Mouse (Mus musculus) effector memory CD4-positive, alpha-beta T cell, adult 5 months (primary cell): Measurements from ENCODE around the gene Olfml3. TPM values are rescaled to one million over a fixed set of nuclear protein-coding genes. Genes with fewer than 3 reads are reported as not detected.

ENCODE experiments used
- polyA plus RNA-seq: library from polyadenylated mRNA; unstranded; fragments of 100-300 nt; shearing (Covaris generic); gene quantifications from one replicate; pipeline ENCODE4 v1.2.1, GENCODE M21; 2017

Olfml3 gene
- not detected for polyA plus RNA-seq

DNA sequence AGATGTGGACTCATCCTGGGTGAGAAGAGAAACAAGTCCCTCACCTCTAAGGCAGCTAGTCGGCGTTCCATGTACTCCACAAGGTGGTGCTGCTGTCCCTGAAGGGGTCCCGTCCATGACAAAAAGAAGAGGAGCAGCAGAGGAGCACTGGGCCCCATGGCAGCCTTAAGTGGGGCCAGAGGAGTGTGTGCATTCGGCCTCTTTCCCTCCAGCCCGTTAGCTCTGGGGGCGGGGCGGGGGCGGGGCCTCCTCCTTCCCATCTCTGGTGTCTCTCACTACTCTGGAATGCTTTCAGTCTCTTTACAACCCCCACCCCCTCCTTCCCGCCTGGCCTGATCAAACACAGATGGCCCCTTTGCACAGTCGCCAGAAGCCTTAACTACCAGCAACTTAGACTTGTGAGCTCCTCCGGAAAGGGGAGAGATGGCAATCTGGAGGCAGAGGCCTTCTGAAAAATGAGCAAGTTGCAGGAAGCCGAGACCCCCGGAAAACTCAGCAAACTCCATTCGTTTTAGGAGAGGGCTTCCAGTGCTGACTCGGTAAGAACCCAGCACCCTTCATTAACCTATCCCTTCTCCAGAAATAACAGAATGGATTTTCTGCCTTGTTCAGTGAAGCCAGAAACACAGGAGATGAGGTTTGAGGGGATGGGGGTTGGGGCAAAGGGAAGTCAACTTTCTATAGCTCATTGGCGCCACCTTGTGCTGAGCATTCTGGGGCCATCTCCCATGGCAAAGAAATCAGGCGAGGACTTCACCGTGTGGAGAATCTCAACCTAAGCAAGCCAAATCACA is at the start of gene Olfml3:
Gene Olfml3 (minus strand): TSS at position 224 of the 794 bp plus-strand sequence.

DNA sequence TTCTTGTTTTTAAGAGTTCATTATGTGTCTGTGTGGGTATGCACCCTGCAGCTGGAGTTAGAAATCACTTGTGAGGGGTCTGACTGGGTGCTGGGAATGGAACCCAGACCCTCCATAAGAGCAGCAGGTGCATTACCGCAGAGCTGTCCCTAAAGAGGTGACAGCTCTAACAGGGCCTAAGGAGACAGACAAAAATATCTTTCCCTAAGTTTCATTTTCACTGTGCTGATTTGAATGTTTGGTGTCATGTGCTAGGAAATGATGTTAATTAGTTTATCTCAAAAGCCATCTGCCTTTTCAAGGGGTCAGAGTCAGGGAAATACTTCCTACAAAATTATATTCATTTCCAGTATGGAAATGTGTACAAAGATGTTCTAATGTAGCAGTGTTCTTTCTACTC is 1.5 kb upstream of the Olfml3 start, which contains the start of gene Gm10964:
Gene Gm10964 (plus strand): TSS at position 38 of the 400 bp plus-strand sequence.

Other genes with a start within 250 kb of the Olfml3 start
- gene Syt6, start 162.8 kb downstream of the Olfml3 start, polyA plus RNA-seq, result not detected
- 2.1 TPM for gene Atg4a-ps, start 91.9 kb downstream of the Olfml3 start, polyA plus RNA-seq
- not detected for gene Gm10964, start 1.4 kb upstream of the Olfml3 start, polyA plus RNA-seq
- 75.6 TPM for gene Hipk1, start 53.6 kb upstream of the Olfml3 start, polyA plus RNA-seq
- gene Dclre1b, start 71.4 kb upstream of the Olfml3 start, polyA plus RNA-seq, result 12.3 TPM
- gene Ap4b1, start 71.5 kb upstream of the Olfml3 start, polyA plus RNA-seq, result 19.5 TPM
- not detected for gene Gm43064, start 71.6 kb upstream of the Olfml3 start, polyA plus RNA-seq
- 2.3 TPM for gene Bcl2l15, start 94.6 kb upstream of the Olfml3 start, polyA plus RNA-seq
- gene Ptpn22, start 121.8 kb upstream of the Olfml3 start, polyA plus RNA-seq, result 917 TPM
- gene Rsbn1, start 176.1 kb upstream of the Olfml3 start, polyA plus RNA-seq, result 48.1 TPM
- 40.0 TPM for gene Phtf1, start 230.1 kb upstream of the Olfml3 start, polyA plus RNA-seq